Mouse (Mus musculus) heart, embryonic 14.5 days (tissue): ENCODE results near the gene Gclm. TPM values are rescaled to one million over a fixed set of nuclear protein-coding genes. Genes with fewer than 3 reads are reported as not detected.
"Not testable (repeated sequence)": the region's sequence is repeated elsewhere in the genome, so short reads cannot be mapped to it uniquely, and the experiment has no call there.

Experiments used
- ATAC-seq: fragments of 200-750 bp; cut with Nextera tagmentation; 2 replicates; pipeline ENCODE4 v1.8.0; 2017; ENCODE audit warnings: low read depth, moderate TSS enrichment; ENCODE audit not compliant: insufficient number of reproducible peaks, insufficient read depth, low FRiP score
- H3K27ac ChIP-seq, 2 experiments: fragments of 200-500 bp in 1 of 2; fragments of 300-500 bp in 1 of 2; sonication (generic) in 1 of 2; replicated peaks in 1 of 2; 2 replicates each; pipeline ENCODE4 v1.5.1; 2012 to 2014; ENCODE audit warnings: low read depth in 2 of 2, low read length in 2 of 2, control low read depth in 1 of 2, mild to moderate bottlenecking in 1 of 2, mixed read lengths in 1 of 2; ENCODE audit not compliant: control insufficient read depth in 1 of 2, insufficient read depth in 1 of 2
- H3K27me3 ChIP-seq: fragments of 300-500 bp; sonication (generic); 2 replicates; pipeline ENCODE4 v1.6.1; 2014; ENCODE audit warnings: mild to moderate bottlenecking, low read length, control low read depth; ENCODE audit not compliant: control insufficient read depth, insufficient read depth
- H3K36me3 ChIP-seq: fragments of 300-500 bp; sonication (generic); 2 replicates; pipeline ENCODE4 v1.6.1; 2014; ENCODE audit warnings: mild to moderate bottlenecking, control low read depth, low read length, mixed read lengths; ENCODE audit not compliant: control insufficient read depth, insufficient read depth
- H3K4me1 ChIP-seq, 2 experiments: fragments of 200-500 bp in 1 of 2; fragments of 300-500 bp in 1 of 2; sonication (generic) in 1 of 2; 2 replicates each; pipeline ENCODE4 v1.6.1; 2012 to 2014; ENCODE audit warnings: low read length in 2 of 2, control low read depth in 1 of 2, mixed read lengths in 1 of 2; ENCODE audit not compliant: control insufficient read depth in 2 of 2, insufficient read depth in 2 of 2
- H3K4me2 ChIP-seq: fragments of 300-500 bp; sonication (generic); 2 replicates; pipeline ENCODE4 v1.6.1; 2014; ENCODE audit warnings: mild to moderate bottlenecking, low read length
- H3K4me3 ChIP-seq, 2 experiments: fragments of 200-500 bp in 1 of 2; fragments of 300-500 bp in 1 of 2; sonication (generic) in 1 of 2; 2 replicates each; pipeline ENCODE4 v1.5.1; 2012 to 2014; ENCODE audit warnings: low read length in 2 of 2, mild to moderate bottlenecking in 2 of 2, control low read depth in 1 of 2, low read depth in 1 of 2, moderate library complexity in 1 of 2; ENCODE audit not compliant: control insufficient read depth in 1 of 2, insufficient read depth in 1 of 2
- H3K9ac ChIP-seq: fragments of 300-500 bp; sonication (generic); 2 replicates; pipeline ENCODE4 v1.6.1; 2014; ENCODE audit warnings: mild to moderate bottlenecking, low read length
- H3K9me3 ChIP-seq: fragments of 300-500 bp; sonication (generic); 2 replicates; pipeline ENCODE4 v1.6.1; 2016; ENCODE audit warnings: low read length, control low read depth; ENCODE audit not compliant: control insufficient read depth
- WGBS: fragments of 180-500 bp; shearing (Covaris S2); extraction: QIAGEN DNeasy Blood & Tissue Kit; methylation state at CpG from one replicate; pipeline ENCODE4 v1.1.7; 2014; 5-methylcytosine and 5-hydroxymethylcytosine counted together
- polyA plus RNA-seq: library from polyadenylated mRNA; unstranded; fragments of >200 nt; fragmentation: Nextera tagmentation; extraction: Ambion mirVana; gene quantifications from 2 replicates; pipeline ENCODE4 v1.2.1, GENCODE M21; 2014

The Gclm gene
- polyA plus RNA-seq, 1 experiment from 2014 or later = 69.3 TPM

DNA sequence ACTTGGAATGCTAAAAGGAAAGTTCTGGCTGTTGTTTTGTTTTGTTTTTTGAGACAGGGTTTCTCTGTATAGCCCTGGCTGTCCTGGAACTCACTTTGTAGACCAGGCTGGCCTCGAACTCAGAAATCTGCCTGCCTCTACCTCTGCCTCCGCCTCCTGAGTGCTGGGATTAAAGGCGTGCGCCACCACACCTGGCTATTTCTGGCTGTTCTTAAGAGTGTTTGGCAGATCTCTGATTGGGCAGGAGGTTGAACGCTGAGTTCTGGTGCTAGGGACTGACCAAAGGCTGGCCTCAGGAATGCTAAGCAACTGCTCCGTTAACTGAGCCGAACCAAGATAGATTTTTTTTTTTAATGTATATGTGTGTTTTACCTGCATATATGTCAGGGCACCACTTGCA lies 8.7 kb downstream of the Gclm start:
- ATAC-seq, H3K4me1 ChIP-seq, H3K27me3 ChIP-seq, H3K4me2 ChIP-seq, H3K4me3 ChIP-seq, H3K9ac ChIP-seq, H3K9me3 ChIP-seq, H3K27ac ChIP-seq: not testable (repeated sequence)
- 64% methylated on average over 7 of the region's 7 CpGs for WGBS
- peaks cover 20% of the 10 kb centered on the region for H3K36me3 ChIP-seq

DNA sequence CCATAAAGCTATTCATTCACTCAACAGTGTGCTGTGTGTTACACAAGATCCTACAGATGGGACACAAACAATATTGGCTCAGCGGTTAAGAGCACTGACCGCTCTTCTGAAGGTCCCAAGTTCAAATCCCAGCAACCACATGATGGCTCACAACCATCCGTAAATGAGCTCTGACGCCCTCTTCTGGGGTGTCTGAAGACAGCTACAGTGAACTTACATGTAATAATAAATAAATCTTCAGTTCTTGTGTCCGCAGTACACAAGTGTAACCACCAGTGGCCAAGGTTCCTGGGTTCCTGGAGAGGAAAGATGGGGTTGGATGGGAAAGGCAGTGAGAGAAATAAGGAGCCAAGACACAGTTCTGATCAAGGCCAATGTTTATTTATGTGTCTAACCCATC lies 24.6 kb downstream of the Gclm start:
- H3K27me3 ChIP-seq = no peaks in the 10 kb centered on the region
- H3K9ac ChIP-seq = no peak overlapping the region
- H3K4me3 ChIP-seq = no peak overlapping the region
- ATAC-seq = no peak
- 71% methylated on average over 5 of the region's 5 CpGs for WGBS
- no peak overlapping the region for H3K4me2 ChIP-seq
- no peaks in the 10 kb centered on the region for H3K9me3 ChIP-seq
- peaks cover under 1 to 3% of the 10 kb centered on the region in 2 experiments; a peak in 3 of 4 replicates for H3K4me1 ChIP-seq
- H3K36me3 ChIP-seq = peaks cover 21% of the 10 kb centered on the region
- H3K27ac ChIP-seq = no peak overlapping the region

DNA sequence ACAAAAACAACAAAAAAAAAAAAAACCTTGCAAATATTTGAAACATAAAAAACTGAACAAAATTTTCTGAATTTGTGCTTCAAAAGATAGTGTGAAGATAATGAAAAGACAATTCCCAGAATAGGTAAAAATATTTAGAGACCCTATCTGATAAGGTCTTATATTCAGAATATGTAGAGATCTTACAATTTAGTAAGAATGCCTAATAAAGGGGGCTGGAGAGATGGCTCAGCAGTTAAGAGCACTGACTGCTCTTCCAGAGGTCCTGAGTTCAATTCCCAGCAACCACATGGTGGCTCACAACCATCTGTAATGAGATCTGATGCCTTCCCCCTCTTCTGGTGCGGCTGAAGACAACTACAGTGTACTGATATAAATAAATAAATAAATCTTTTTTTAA lies 27.2 kb downstream of the Gclm start:
- not testable (repeated sequence) for H3K9ac ChIP-seq, H3K27ac ChIP-seq, H3K27me3 ChIP-seq, ATAC-seq, H3K4me3 ChIP-seq, H3K9me3 ChIP-seq, H3K4me2 ChIP-seq
- WGBS = 89% methylated on average over 1 of the region's 1 CpGs
- Histone ChIP-seq H3K36me3 (peaks cover 28% of the 10 kb centered on the region), H3K4me1 (peaks cover 8 to 27% of the 10 kb centered on the region in 2 experiments; a peak in 3 of 4 replicates)

DNA sequence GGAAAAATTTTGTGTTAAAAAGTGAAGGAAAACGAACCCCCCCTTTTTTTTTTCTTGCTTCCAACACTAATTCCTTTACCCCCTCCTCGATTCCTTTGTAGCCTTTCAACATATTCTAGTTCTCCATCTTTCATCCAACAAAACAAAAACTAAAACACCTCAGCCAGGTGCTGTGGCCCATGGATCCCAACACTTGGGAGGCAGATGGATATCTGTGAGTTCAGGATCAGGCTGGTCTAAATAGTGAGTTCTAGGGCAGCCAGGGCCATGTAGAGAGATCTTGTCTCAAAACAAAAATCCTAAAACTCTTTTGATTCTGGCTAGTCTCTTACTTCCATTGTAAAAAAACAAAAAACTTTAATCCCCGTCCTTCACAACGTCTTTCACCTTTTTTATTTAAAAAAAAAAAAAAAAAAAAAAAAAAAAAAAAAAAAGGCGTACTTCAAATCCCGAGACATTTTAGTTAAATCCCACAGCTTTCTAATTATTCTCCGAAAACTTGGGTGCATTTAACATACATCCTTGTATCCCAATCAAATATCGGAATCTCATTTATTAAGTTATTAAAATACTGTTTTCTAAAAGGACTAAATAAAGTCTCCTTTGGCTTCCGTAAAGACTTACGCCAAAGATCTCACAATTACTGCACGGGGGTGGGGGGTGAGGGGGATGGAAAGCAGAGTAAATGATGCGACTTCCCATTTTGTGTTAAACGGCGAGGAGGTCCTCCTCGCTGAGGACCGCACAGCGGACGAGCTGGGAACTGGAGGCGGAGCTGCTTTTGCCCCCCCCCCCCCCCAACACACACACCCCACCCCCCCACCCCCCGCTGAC lies 28.3 kb downstream of the Gclm start:
- Histone ChIP-seq H3K9ac (peak overlapping the region; percentile 66), H3K36me3 (peaks cover 36% of the 10 kb centered on the region), H3K9me3 (no peaks in the 10 kb centered on the region), H3K27ac (peak overlapping the region in 1 of 2 experiments; percentile 24; a peak in 1 of 4 replicates), H3K4me1 (peaks cover 8 to 33% of the 10 kb centered on the region in 2 experiments; a peak in 3 of 4 replicates), H3K4me3 (peak overlapping the region; percentile 58 to 95), H3K4me2 (peak overlapping the region; percentile 59), H3K27me3 (no peaks in the 10 kb centered on the region)
- 13% methylated on average over 19 of the region's 20 CpGs for WGBS
- no peak for ATAC-seq

DNA sequence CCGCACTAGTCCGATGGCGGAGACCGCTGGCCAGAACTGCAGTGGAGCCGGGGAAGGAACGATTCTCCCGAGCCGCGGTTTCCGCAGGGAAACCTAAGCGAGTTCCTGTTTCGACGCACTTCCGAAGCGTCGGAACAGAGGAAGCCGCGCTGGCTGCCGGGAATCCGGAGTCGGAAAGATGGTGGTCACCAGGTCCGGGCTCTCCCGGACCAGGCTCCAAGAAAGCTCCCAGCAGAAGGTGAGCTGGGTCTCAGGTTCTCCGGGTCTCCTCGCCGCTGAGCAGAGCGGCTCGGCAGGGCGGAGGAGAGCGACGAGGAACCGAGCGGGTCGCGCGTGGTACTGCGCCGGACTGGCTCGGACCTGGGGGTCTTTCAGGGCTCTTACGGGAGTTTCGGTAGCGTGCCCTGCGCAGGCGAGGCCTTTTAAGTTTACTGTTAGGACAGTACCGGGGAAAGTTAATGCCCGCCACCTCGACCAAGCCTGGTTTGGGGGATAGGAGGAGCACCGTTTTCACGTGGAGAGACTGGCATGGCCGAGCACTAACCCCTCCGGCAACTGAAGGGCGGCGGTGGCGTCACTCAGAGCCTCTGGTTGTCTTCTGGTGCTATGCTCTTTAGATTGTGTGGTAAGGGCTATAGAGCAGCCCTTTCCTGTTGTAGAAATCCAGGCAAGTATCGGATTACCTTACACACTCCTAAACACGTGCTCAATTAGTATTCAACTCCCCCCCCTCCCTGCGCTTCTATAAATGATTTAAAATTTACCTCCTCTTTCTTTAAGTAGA lies 29.1 kb downstream of the Gclm start, which contains the start of gene Dnttip2:
Dnttip2 (plus strand) TSS at position 148 of the 784 bp plus-strand sequence.
- H3K36me3 ChIP-seq = peaks cover 44% of the 10 kb centered on the region
- H3K9ac ChIP-seq = peak within 1 kb of the TSS; percentile 93
- peak within 1 kb of the TSS; percentile 94 to 95 for H3K4me3 ChIP-seq
- H3K27me3 ChIP-seq = no peaks in the 10 kb centered on the region
- no peaks in the 10 kb centered on the region for H3K9me3 ChIP-seq
- peak within 1 kb of the TSS; percentile 48 to 75; a peak in 3 of 4 replicates for H3K27ac ChIP-seq
- peak within 1 kb of the TSS; percentile 88 for H3K4me2 ChIP-seq
- H3K4me1 ChIP-seq = peaks cover 8 to 33% of the 10 kb centered on the region in 2 experiments; a peak in 3 of 4 replicates
- peak; percentile 96 for ATAC-seq
- under 1% methylated on average over 55 of the region's 57 CpGs for WGBS

DNA sequence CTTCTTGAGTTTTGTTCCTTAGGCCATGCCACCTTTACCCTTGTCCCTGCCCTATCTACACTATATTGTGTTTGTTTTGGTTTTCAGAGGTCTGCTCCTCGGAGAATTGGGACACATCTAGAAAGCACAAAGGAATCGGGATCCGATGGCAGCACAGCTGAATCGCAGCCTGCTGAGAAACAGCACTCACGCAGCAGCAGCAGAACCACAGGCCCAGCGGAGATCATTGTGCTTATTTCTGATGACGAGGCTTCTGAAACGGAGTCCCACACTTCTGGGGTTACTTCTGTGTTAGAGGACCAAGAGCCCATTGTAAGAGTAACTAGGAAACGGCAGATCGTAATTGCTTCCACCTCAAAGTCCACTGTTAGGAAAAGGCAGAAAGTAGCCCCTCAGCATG lies 29.8 kb downstream of the Gclm start:
- Histone ChIP-seq H3K9ac (peak overlapping the region; percentile 93), H3K27ac (no peak overlapping the region), H3K36me3 (peaks cover 51% of the 10 kb centered on the region), H3K27me3 (no peaks in the 10 kb centered on the region), H3K4me2 (peak overlapping the region; percentile 88), H3K4me3 (peak overlapping the region; percentile 10 to 95; a peak in 3 of 4 replicates), H3K4me1 (peaks cover 8 to 33% of the 10 kb centered on the region in 2 experiments; a peak in 3 of 4 replicates), H3K9me3 (no peaks in the 10 kb centered on the region)
- no peak for ATAC-seq
- 80% methylated on average over 10 of the region's 10 CpGs for WGBS

DNA sequence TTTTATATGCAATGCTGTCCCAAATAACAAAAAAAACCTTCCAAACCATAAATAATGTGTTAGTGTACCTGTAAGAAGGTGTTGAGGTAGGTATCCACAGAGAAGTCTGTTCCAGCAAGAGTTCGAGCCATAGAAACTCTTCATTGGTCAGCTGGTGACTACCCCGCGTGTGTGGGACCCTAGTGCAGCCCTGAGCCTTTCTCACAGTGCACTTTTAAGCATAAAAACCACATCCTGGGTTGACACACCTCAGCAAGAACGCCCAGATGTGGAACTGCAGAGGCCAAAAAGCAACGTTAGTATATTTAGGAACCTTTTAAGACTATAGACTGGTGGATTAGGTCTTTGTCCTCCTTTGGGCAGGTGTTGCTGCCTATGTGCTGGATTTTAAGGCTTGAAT lies 41.8 kb downstream of the Gclm start:
- Histone ChIP-seq H3K4me2 (no peak overlapping the region), H3K9me3 (no peaks in the 10 kb centered on the region), H3K4me1 (peaks cover 6 to 9% of the 10 kb centered on the region in 2 experiments; a peak in 2 of 4 replicates), H3K4me3 (no peak overlapping the region), H3K9ac (no peak overlapping the region), H3K27ac (no peak overlapping the region), H3K36me3 (peaks cover 40% of the 10 kb centered on the region), H3K27me3 (no peaks in the 10 kb centered on the region)
- WGBS = 66% methylated on average over 5 of the region's 5 CpGs
- ATAC-seq = no peak
